Comparison of ENCODE assay signal across 8 mouse cellular contexts in genomic region chr16:91861784-91862371, GRCm38 (mm10).
DNase-seq lines count a peak whose midpoint lies in the region; ATAC-seq and TF ChIP-seq lines count a peak whose summit lies in the region.

No protein-coding gene starts in this region.

- WGBS in embryonic facial prominence, embryonic 13.5 days: 62% methylated on average over 6 of the region's 6 CpGs
- WGBS in heart, embryonic 13.5 days: 53% methylated on average over 6 of the region's 6 CpGs
- WGBS in limb, embryonic 13.5 days: 62% methylated on average over 6 of the region's 6 CpGs
- WGBS in stomach, embryonic 15.5 days: 51% methylated on average over 6 of the region's 6 CpGs
- 82% methylated on average over 6 of the region's 6 CpGs for WGBS in midbrain, embryonic 13.5 days
- WGBS in thymus, adult 2 months: 92% methylated on average over 6 of the region's 6 CpGs

- DNase-seq in left cerebral cortex, adult 11 months (ENCODE audit: low spot score): peak; percentile 39
- DNase-seq in left cerebral cortex, adult 18-20 months (ENCODE audit: low spot score in 2 of 2): no peak
- DNase-seq in thymus, adult 2 months: no peak

- no peak for TF ChIP-seq POLR2A in thymus, adult 2 months (IDR thresholded peaks at IDR 0.05; ENCODE audit: control insufficient read depth, extremely low read depth, insufficient read depth, low read length, poor library complexity)

- H3K9me3 ChIP-seq in embryonic facial prominence, embryonic 13.5 days: no peaks in the 10 kb centered on the region
- no peaks in the 10 kb centered on the region for H3K9me3 ChIP-seq in heart, embryonic 13.5 days
- no peaks in the 10 kb centered on the region for H3K9me3 ChIP-seq in limb, embryonic 13.5 days
- H3K9me3 ChIP-seq in stomach, embryonic 15.5 days: no peaks in the 10 kb centered on the region
- no peaks in the 10 kb centered on the region for H3K9me3 ChIP-seq in midbrain, embryonic 13.5 days

- no peak for TF ChIP-seq CTCF in thymus, adult 2 months (IDR thresholded peaks at IDR 0.05; ENCODE audit: borderline replicate concordance, control insufficient read depth, extremely low read depth, insufficient read depth, low read length, poor library complexity)

- H3K9ac ChIP-seq in embryonic facial prominence, embryonic 13.5 days: no peak overlapping the region
- H3K9ac ChIP-seq in heart, embryonic 13.5 days: peak overlapping the region; percentile 44
- 0 out of 2 replicates have a peak overlapping the region, but pooled peaks have one; percentile 26 for H3K9ac ChIP-seq in limb, embryonic 13.5 days
- no peak overlapping the region for H3K9ac ChIP-seq in stomach, embryonic 15.5 days
- no peak overlapping the region for H3K9ac ChIP-seq in midbrain, embryonic 13.5 days (replicated peaks)

- peak overlapping the region; percentile 62 for H3K27ac ChIP-seq in embryonic facial prominence, embryonic 13.5 days
- peak overlapping the region; percentile 80 for H3K27ac ChIP-seq in heart, embryonic 13.5 days (replicated peaks)
- H3K27ac ChIP-seq in limb, embryonic 13.5 days: peak overlapping the region; percentile 52; the same call in 1 of the 2 replicates
- H3K27ac ChIP-seq in stomach, embryonic 15.5 days: peak overlapping the region; percentile 69; the same call in 1 of the 2 replicates
- no peak overlapping the region for H3K27ac ChIP-seq in midbrain, embryonic 13.5 days
- no peak overlapping the region for H3K27ac ChIP-seq in thymus, adult 2 months (ENCODE audit: control insufficient read depth, insufficient read depth, low read length)

- peaks cover 51% of the 10 kb centered on the region for H3K36me3 ChIP-seq in embryonic facial prominence, embryonic 13.5 days
- peaks cover 50% of the 10 kb centered on the region for H3K36me3 ChIP-seq in heart, embryonic 13.5 days
- H3K36me3 ChIP-seq in limb, embryonic 13.5 days: peaks cover 49% of the 10 kb centered on the region
- no peaks in the 10 kb centered on the region for H3K36me3 ChIP-seq in stomach, embryonic 15.5 days
- H3K36me3 ChIP-seq in midbrain, embryonic 13.5 days: peaks cover 64% of the 10 kb centered on the region
- no peaks in the 10 kb centered on the region for H3K36me3 ChIP-seq in thymus, adult 2 months (ENCODE audit: control insufficient read depth, insufficient read depth, low read length)

- peaks cover 26% of the 10 kb centered on the region for H3K4me1 ChIP-seq in embryonic facial prominence, embryonic 13.5 days
- H3K4me1 ChIP-seq in heart, embryonic 13.5 days: peaks cover 72% of the 10 kb centered on the region
- peaks cover 33% of the 10 kb centered on the region for H3K4me1 ChIP-seq in limb, embryonic 13.5 days
- H3K4me1 ChIP-seq in stomach, embryonic 15.5 days: peaks cover 19% of the 10 kb centered on the region; the same call in 1 of the 2 replicates
- no peaks in the 10 kb centered on the region for H3K4me1 ChIP-seq in midbrain, embryonic 13.5 days (replicated peaks)
- H3K4me1 ChIP-seq in thymus, adult 2 months (replicated peaks; ENCODE audit: control insufficient read depth, insufficient read depth, low read length): no peaks in the 10 kb centered on the region

- no peak for ATAC-seq in embryonic facial prominence, embryonic 13.5 days (ENCODE audit: insufficient number of reproducible peaks, insufficient read depth, low FRiP score, low TSS enrichment, low read depth)
- no peak for ATAC-seq in heart, embryonic 13.5 days (ENCODE audit: extremely low read depth, insufficient number of reproducible peaks, low FRiP score, low TSS enrichment)
- no peak for ATAC-seq in limb, embryonic 13.5 days (ENCODE audit: low FRiP score, low read depth)
- no peak for ATAC-seq in stomach, embryonic 15.5 days (ENCODE audit: insufficient read depth, low FRiP score, low read depth)
- ATAC-seq in midbrain, embryonic 13.5 days: no peak

- H3K27me3 ChIP-seq in embryonic facial prominence, embryonic 13.5 days: no peaks in the 10 kb centered on the region
- no peaks in the 10 kb centered on the region for H3K27me3 ChIP-seq in heart, embryonic 13.5 days (replicated peaks)
- H3K27me3 ChIP-seq in limb, embryonic 13.5 days: no peaks in the 10 kb centered on the region
- H3K27me3 ChIP-seq in stomach, embryonic 15.5 days (replicated peaks): no peaks in the 10 kb centered on the region
- no peaks in the 10 kb centered on the region for H3K27me3 ChIP-seq in midbrain, embryonic 13.5 days
- no peaks in the 10 kb centered on the region for H3K27me3 ChIP-seq in thymus, adult 2 months (ENCODE audit: control insufficient read depth, insufficient read depth, low read length)

- no peak overlapping the region for H3K4me3 ChIP-seq in embryonic facial prominence, embryonic 13.5 days
- no peak overlapping the region for H3K4me3 ChIP-seq in heart, embryonic 13.5 days
- H3K4me3 ChIP-seq in limb, embryonic 13.5 days: no peak overlapping the region
- H3K4me3 ChIP-seq in stomach, embryonic 15.5 days (replicated peaks): no peak overlapping the region
- H3K4me3 ChIP-seq in midbrain, embryonic 13.5 days (replicated peaks): no peak overlapping the region
- H3K4me3 ChIP-seq in thymus, adult 2 months (ENCODE audit: control insufficient read depth, insufficient read depth, low read length): no peak overlapping the region

- no peak overlapping the region for H3K4me2 ChIP-seq in embryonic facial prominence, embryonic 13.5 days
- H3K4me2 ChIP-seq in heart, embryonic 13.5 days: no peak overlapping the region
- no peak overlapping the region for H3K4me2 ChIP-seq in limb, embryonic 13.5 days (replicated peaks)
- H3K4me2 ChIP-seq in stomach, embryonic 15.5 days: no peak overlapping the region
- no peak overlapping the region for H3K4me2 ChIP-seq in midbrain, embryonic 13.5 days (replicated peaks)

Comparison
In these comparisons a context has a peak if more than half of its experiments do, and no peak if none do; other contexts are left out.
1. H3K27ac ChIP-seq: peak in embryonic facial prominence, embryonic 13.5 days (single experiment), heart, embryonic 13.5 days (single experiment), limb, embryonic 13.5 days (single experiment) and stomach, embryonic 15.5 days (single experiment); none in midbrain, embryonic 13.5 days (single experiment) and thymus, adult 2 months (single experiment).
2. H3K9ac ChIP-seq: peak in heart, embryonic 13.5 days (single experiment) and limb, embryonic 13.5 days (single experiment); none in embryonic facial prominence, embryonic 13.5 days (single experiment), stomach, embryonic 15.5 days (single experiment) and midbrain, embryonic 13.5 days (single experiment).